Mouse (Mus musculus): Measurements from ENCODE around the gene Stambp.
A peak's percentile ranks its signal among the peaks of the same experiment; 100 is the strongest.
"Not testable (repeated sequence)": the region's sequence is repeated elsewhere in the genome, so short reads cannot be mapped to it uniquely, and the experiment has no call there.

Stambp gene

GRCm38 (mm10) chr6:83572671-83573070, at the start of gene Stambp:
Stambp (minus strand) TSS chr6:83572729.
- DNase-seq (ENCODE audit: extremely low spot score), result no peak

DNA sequence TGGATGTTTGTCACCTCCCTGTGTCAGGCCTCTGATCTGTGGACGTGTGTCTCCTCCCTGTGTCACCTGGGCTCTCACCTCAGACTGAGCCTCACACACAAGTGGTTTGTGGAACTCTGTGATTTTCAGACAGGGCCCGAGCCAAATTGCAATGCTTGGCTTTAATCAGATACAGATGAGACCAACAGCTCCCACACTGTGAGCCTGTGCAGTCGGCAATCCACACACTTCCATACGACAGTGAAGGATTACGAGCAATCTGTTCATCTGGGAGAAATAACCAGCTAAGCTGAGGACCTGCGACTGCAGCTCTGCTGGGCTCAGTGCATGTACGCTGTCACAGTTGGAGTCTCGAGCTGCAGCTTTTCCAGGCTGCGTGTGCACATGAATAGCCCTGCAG, 47.4 kb upstream of the Stambp start:
- no peak for DNase-seq (ENCODE audit: extremely low spot score)

DNA sequence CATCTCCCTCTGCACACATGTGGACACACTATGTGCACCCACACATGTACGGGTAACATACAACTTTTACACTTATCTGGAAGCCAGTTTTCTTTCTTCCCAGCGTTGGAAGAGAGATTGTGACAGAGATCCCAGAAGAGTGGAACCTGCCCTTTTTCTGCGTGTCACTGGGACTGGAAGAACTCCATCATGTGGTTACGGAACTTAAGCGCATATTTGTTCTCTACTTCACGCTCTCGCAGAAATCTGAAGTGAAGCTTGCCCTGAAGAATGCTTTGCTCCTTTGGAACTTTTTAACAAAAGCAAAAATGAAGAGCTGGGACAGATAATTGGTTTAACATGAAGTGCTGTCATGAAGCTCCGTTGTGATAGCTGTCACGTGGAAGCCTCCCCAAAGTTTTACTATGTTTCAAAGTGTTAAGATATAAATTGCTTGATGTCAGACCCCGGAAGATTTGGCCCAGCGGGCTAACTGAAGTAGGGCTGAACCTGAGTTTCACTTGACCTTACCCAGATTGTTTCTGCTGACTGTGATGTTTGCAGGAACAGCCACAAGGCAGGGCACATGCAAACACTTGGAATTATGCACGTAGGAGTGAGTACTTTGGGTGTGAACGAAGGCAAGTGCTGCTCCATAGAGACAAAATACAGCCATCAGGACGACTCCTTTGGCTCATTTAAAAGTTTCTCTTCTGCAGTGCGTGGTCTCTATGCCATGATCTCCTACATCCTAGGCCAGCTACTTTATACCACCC, 45.2 kb upstream of the Stambp start:
- no peak for DNase-seq (ENCODE audit: extremely low spot score)

DNA sequence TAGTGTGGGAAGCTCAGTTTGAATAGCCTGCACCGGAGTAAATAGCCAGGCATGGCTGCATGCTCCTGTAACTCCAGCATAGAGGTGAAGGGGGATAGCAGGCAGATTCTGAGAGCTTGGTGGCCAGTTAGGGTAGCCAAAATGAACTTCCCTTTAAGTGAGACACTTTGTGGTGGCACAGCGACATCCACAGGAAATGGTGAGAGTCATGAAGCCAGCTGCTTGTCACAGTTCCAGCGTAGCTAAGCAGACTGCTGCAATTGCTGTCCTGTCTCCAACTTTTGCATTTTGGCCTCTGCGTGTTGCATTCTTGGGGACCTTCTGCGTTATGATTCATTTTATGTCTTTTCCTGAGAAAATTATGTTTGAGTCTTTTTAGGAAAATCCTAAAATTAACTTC, 44.0 kb upstream of the Stambp start:
- no peak for DNase-seq (ENCODE audit: extremely low spot score)

- no peak for DNase-seq (ENCODE audit: extremely low spot score)
These were observed 41.9 kb upstream of the Stambp start for GRCm38 (mm10) chr6:83614469-83614868.

GRCm38 (mm10) chr6:83612976-83613375, 40.4 kb upstream of the Stambp start:
- no peak for DNase-seq (ENCODE audit: extremely low spot score)

GRCm38 (mm10) chr6:83599636-83600174, 27.2 kb upstream of the Stambp start:
- DNase-seq (ENCODE audit: extremely low spot score), result no peak

GRCm38 (mm10) chr6:83599060-83599550, 26.6 kb upstream of the Stambp start:
- DNase-seq (ENCODE audit: extremely low spot score), result peak; percentile 28

DNA sequence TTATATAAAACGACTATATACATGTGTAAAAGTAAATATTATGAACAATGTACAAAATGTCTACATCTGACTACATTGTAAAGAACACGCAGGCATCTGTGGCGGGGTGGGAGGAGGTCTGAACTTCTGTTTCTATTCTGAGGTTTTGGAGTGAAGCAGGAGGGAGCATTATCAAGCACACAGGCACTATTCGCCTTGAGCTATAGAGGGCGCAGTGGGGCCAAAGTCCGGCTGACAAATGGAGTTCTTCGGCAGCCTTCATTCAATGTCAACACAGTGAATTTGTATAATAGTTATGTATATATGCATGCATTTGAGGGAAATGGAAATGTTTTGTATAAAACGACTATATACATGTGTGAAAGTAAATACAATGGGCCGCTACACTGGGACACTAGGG, 26.1 kb upstream of the Stambp start:
- peak; percentile 73 for DNase-seq (ENCODE audit: extremely low spot score)

GRCm38 (mm10) chr6:83597988-83598387, 25.5 kb upstream of the Stambp start:
- DNase-seq (ENCODE audit: extremely low spot score), result no peak

DNA sequence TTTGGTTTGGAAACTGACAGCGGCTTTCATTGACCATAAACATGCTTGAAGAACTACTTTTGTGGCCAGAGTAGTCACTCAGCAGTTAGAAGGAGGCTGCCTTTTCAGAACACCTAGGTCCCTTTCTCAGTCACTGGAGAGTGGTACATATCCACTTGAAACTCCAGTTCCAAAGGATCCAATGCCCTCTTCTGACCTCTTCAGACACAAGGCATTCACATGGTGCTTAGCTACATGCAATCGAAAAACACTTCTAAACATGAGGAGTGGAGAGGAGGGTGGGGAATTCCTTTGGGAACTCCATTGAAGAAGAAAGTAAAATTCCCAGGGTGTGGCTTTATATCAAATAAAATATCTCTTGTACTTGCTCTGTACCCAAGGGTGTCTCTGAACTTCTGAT, 22.5 kb upstream of the Stambp start:
- no peak for DNase-seq (ENCODE audit: extremely low spot score)

- DNase-seq (ENCODE audit: extremely low spot score), result no peak
These were observed 21.4 kb upstream of the Stambp start for GRCm38 (mm10) chr6:83593896-83594295.

GRCm38 (mm10) chr6:83592051-83592450, 19.5 kb upstream of the Stambp start:
- DNase-seq (ENCODE audit: extremely low spot score), result no peak

DNA sequence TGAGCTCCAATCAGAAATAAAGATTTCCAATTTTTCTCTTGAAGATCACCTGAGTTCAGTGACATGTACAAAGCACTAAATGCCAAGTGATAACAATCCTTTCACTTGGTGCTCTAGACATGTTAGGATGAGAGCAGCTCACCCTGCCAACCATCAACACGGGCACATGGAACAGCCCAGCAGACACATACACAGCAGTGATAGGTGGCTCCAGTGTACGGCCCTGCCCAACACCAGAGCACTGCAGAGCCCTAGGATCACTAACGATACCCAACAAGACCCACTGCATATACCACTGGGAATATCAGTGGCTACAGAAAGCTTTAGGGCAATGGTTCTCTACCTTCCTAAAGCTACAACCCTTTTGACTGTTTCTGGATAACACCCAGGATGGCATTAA, 17.8 kb upstream of the Stambp start:
- no peak for DNase-seq (ENCODE audit: extremely low spot score)

DNA sequence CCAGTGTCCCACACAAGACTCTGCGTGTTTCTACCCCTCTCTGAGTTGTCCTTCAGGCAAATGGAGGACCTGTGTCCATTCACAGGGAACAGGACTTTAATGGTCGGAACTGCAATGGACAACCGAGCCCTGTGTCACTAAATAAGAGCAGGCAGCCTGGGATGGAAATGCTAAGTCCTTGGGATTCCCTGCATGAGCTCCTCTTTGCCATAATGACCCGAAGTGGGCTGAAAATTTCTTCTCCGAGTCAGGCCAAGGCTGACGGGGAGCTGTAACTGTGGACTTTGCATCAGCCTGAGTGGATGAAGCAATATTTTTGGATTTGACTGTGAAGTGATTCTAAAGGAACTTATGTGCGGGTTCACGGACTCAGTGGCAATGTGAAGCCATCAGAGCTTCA, 14.7 kb upstream of the Stambp start:
- DNase-seq (ENCODE audit: extremely low spot score), result not testable (repeated sequence)

DNA sequence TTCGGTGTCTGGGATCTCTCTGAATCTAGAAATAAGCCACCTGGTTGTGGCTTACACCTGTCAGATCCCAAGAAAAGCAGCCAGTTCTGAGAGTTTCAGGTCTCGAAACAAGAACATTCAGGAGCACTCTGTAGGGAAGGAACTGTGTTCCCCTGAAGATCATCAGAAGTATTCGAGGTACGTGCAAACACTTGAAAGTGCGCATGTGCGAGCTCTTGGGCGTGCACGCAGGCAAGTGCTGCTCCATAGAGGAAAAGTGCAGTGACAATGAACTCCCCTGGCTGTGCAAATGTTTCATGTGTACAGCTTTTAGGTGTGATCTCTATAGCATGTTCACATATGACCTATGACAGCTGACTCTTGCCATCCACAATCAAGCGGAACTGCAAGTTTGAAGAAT, 12.8 kb upstream of the Stambp start:
- not testable (repeated sequence) for DNase-seq (ENCODE audit: extremely low spot score)

GRCm38 (mm10) chr6:83583591-83583990, 11.1 kb upstream of the Stambp start:
- DNase-seq (ENCODE audit: extremely low spot score), result no peak

DNA sequence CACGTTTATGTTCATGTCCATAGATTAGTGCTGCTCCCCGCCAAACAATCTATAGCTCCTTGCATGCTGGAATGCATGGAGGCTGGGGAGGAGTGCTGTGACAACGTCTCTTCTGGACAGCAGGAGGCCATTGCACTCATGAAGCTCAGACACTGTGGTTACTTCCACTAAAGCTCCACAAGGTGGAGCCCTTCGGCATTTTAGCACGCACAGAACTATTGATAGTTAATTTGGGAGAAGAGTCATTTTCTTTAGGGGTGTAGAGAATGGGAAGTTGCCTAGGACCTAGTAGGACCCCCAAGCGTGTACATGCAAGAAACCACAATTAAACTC, 10.4 kb upstream of the Stambp start:
- DNase-seq (ENCODE audit: extremely low spot score), result peak; percentile 30

GRCm38 (mm10) chr6:83582135-83582937, 9.8 kb upstream of the Stambp start:
- no peak for DNase-seq (ENCODE audit: extremely low spot score)

DNA sequence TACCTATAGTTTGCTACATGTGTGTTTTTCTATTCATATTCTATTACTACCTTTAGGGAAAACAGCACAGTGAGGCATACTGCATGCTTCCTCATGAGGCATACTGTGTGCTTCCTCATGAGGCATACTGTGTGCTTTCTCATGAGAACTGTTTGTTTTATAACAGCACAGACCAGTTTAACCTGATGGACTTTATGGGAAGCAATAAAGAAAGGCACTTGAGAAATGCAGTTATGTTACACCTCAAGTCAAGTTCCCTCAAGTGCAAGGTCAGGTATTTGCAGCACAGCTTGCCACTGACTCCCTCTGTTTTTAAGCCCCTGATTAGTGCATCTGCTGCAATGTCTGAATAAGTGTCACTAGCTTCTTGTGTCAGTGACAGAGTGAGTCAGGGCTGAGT, 5.0 kb upstream of the Stambp start:
- DNase-seq (ENCODE audit: extremely low spot score), result no peak

- no peak for DNase-seq (ENCODE audit: extremely low spot score)
These were observed 3.1 kb upstream of the Stambp start for GRCm38 (mm10) chr6:83575609-83576008.

- peak; percentile 88 for DNase-seq (ENCODE audit: extremely low spot score)
These were observed 475 bp downstream of the Stambp start for GRCm38 (mm10) chr6:83571840-83572667.

Measured in embryo, embryonic 9.5 days (tissue).